Mouse (Mus musculus) cortical plate, adult 2 months (tissue): ENCODE measurements around the gene Cela2a. TPM values are rescaled to one million over a fixed set of nuclear protein-coding genes. Genes with fewer than 3 reads are reported as not detected.

Experiments used
- H3K27ac ChIP-seq: fragments of 200-500 bp; 2 replicates; pipeline ENCODE4 v1.5.1; 2012; ENCODE audit warnings: low read length, control low read depth, inconsistent platforms; ENCODE audit not compliant: insufficient read depth
- H3K4me1 ChIP-seq: fragments of 200-500 bp; 2 replicates; pipeline ENCODE4 v1.6.1; 2011; ENCODE audit warnings: low read length; ENCODE audit not compliant: control insufficient read depth, insufficient read depth
- H3K4me3 ChIP-seq: fragments of 200-500 bp; 2 replicates; pipeline ENCODE4 v1.5.1; 2011; ENCODE audit warnings: mild to moderate bottlenecking, low read length, control low read depth; ENCODE audit not compliant: insufficient read depth
- CTCF ChIP-seq: fragments of 200-500 bp; IDR thresholded peaks from 2 replicates; pipeline ENCODE4 v1.5.1; 2011; ENCODE audit warnings: mild to moderate bottlenecking, control low read depth, low read length; ENCODE audit not compliant: insufficient read depth; ENCODE audit errors: extremely low read depth
- POLR2A ChIP-seq: fragments of 200-500 bp; IDR thresholded peaks from 2 replicates; pipeline ENCODE4 v1.6.1; 2011; ENCODE audit warnings: mild to moderate bottlenecking, low read length, control low read depth; ENCODE audit not compliant: insufficient read depth; ENCODE audit errors: extremely low read depth
- polyA plus RNA-seq: library from polyadenylated mRNA; depleted of rRNA; stranded (reverse); fragments of >200 nt; gene quantifications from 2 replicates; pipeline ENCODE4 v1.2.3, GENCODE M21; 2012

Cela2a gene
- polyA plus RNA-seq, 1 experiment, result 0.17 TPM

DNA sequence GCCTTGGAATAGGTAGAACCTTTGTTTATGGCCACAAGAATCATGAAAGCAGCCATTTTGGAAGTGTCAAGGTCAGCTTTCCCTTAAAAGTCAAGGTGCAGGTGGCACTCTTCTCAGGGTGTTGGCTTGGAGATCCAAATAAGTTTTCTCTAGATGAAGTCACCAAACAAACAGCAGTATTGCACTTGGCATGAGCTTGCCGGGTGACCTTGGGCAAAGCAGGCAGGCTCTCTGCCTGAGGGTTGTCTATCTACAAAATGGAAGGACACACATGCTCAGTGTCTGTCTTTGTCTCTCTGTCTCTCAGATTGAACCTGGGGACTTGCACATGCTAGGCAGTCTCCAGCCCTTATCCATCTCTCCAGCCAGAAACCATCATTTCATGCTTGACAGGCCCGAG lies 1.4 kb upstream of the Cela2a start:
- no peak overlapping the region for H3K4me3 ChIP-seq
- no peak for TF ChIP-seq POLR2A
- no peak for TF ChIP-seq CTCF
- no peaks in the 10 kb centered on the region for H3K4me1 ChIP-seq
- no peak overlapping the region for H3K27ac ChIP-seq

DNA sequence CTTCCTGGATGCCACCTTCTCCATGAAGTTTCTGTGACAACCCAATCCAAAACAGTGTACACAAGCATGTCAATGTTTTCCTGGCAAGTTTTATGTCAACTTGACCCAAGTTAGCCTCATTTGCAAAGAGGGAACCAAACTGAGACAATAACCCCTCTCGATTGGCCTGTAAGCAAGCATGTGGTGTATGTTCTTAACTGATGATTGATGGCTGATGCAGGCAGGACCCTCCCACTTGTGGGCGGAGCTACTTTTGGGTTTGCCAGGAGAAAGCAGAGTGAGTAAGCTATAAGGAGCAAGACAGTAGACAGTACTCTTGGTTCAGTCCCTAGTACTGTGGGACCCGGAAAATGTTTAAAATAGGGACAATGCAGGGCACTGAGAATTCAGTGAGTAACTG lies 3.0 kb downstream of the Cela2a start:
- Histone ChIP-seq H3K27ac (no peak overlapping the region), H3K4me1 (no peaks in the 10 kb centered on the region), H3K4me3 (no peak overlapping the region)
- no peak for TF ChIP-seq CTCF
- TF ChIP-seq POLR2A, result no peak

DNA sequence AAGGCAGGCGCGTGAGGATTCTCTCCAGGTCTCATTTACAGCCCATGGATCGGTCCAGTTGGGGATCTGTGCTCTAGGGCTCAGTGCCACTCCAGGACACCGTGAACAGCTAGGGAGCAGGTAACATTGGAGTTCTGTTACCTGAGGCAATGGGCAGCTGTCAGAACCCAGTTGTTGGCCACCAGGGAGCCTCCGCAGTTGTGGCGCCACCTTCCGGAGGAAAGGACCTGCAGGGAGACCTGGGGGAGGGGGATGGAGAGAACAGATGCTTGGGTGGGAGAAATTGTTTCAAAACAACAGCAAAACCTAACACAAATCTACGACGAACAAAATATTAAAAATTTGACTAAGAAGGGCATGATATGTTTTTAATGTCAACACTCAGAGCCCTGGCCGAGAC lies 3.9 kb downstream of the Cela2a start:
- Histone ChIP-seq H3K4me1 (no peaks in the 10 kb centered on the region), H3K27ac (no peak overlapping the region), H3K4me3 (no peak overlapping the region)
- TF ChIP-seq POLR2A (no peak), CTCF (no peak)

DNA sequence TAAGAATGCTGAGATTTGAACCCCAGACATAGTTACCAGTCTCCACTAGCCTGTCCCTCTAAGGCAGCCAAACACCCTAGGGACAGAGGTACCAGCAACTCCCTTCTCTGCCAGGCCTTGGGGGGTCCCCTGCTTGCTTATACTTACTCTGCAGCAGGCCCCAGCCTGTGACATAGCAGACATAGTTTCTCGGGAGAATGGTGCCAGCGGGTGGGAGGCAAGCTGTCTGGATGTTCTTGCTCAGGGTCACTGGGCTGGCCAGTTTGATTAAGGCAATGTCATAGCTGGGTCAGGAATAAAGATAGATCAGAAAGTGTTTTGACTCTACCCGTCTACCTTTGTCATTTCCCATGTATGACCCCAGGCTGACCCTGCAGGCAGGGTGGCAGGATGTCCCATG lies 4.8 kb downstream of the Cela2a start:
- no peak overlapping the region for H3K27ac ChIP-seq
- H3K4me3 ChIP-seq, result no peak overlapping the region
- no peaks in the 10 kb centered on the region for H3K4me1 ChIP-seq
- TF ChIP-seq POLR2A (no peak), CTCF (no peak)

GRCm38 (mm10) chr4:141819316-141819715 lies 6.6 kb downstream of the Cela2a start:
- H3K27ac ChIP-seq, result no peak overlapping the region
- TF ChIP-seq CTCF (no peak), POLR2A (no peak)

DNA sequence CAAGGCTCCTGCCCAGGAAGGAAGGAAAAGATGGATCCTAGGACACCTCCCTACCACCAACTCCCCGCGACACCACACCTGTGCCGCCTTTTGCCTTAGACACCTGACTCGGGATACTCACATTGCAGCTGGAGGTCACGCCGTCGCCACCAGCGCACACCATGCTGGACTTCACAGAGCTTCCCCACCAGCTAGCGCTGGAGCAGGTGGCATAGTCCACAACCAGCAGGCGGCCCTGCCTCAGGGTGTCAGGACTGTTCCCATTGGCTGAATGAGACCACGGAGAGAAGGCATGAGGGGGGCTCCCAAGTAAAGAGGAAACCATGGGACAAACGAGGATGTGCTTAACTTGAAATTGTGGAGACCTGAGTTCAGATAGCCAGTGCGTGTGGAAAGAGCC lies 7.1 kb downstream of the Cela2a start:
- H3K4me3 ChIP-seq, result no peak overlapping the region
- no peaks in the 10 kb centered on the region for H3K4me1 ChIP-seq
- no peak overlapping the region for H3K27ac ChIP-seq
- no peak for TF ChIP-seq CTCF
- no peak for TF ChIP-seq POLR2A

More at GRCm38 (mm10) chr4:141819316-141819715, 6.6 kb downstream of the Cela2a start:
- Histone ChIP-seq H3K4me3 (no peak overlapping the region), H3K4me1 (no peaks in the 10 kb centered on the region)

DNA sequence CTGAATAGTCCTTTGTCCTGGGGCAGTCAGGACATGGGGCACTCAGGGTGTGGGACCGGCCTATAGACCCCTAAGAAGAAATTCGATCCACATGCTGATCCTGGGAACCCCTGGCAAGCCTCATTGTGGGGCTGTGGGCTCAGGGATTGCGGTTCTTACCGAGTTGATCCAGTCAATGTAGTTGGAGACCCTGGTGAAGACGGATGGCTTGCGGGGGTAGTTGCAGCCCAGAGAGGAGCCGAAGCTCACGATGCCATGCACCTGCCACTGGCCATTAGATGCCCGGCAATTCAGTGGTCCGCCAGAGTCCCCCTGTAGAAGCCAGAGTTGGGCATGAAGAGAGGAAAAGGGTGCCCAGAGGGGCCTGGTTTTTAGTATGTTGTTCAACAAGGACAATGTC lies 8.3 kb downstream of the Cela2a start:
- Histone ChIP-seq H3K4me1 (no peaks in the 10 kb centered on the region), H3K27ac (no peak overlapping the region), H3K4me3 (no peak overlapping the region)
- no peak for TF ChIP-seq CTCF
- no peak for TF ChIP-seq POLR2A

DNA sequence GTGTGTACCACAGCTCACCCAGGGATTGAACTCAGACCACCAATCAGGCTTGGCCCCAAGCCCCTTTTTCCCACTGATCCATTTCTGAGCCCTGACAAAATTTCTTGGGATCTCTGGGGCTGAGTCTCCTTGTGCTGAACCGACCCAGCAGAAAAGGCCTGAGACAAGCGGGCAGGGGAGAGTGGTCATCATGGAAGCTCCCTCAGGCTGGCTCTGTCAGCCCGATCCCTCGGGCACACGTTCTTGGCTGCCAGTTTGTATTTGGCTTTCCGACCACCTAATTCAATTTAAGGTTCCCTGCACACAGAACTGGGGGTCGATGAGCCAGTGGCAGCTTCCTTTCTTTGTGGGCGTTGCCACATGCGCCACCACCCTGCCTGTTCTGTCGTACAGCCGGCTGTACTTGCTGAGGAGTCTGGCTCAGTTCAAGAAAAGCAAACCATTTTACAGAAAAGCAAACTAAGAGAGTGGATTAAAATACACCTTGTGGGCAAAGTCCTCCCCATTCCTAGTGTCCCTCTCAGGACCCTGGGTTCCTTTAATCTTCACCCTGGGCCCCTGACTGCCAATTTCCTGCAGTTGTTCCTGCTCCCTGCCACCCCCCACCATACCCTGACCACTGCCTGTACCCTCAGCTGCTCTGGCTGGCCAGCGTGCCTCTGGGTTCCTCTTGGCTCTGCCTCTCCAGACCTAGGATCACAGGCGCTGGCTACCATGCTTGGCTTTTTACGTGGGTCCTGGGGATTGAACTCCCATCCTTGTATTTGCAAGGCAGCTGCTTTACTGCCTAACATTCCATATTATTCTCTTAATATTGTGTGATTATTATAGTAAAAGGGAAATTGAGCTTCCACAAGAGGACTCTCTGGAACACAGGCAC lies 8.9 kb downstream of the Cela2a start:
- H3K4me1 ChIP-seq, result no peaks in the 10 kb centered on the region
- TF ChIP-seq POLR2A, result no peak
- TF ChIP-seq CTCF, result no peak
- H3K27ac ChIP-seq, result no peak overlapping the region

DNA sequence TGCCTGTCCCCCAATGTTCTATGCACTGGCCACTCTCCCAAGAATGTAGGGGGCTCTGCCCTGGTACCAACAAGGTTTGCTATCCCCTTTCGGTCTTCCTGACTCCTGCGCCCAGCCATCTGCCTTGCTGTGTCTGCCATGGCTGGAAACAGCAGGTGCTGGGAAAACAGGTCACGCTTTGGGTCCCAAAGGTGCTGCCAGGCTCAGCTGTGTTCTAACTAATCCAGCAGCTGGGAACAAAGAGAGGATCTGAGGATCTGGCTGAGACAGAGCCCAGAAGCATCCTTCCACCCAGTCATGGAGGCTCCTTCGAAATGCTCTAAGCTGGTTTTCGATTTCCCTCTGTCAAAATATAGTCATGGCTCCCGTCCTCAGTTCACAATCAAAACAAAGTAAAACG lies 9.7 kb downstream of the Cela2a start:
- no peak overlapping the region for H3K4me3 ChIP-seq
- H3K27ac ChIP-seq, result no peak overlapping the region
- TF ChIP-seq POLR2A (no peak), CTCF (no peak)
- H3K4me1 ChIP-seq, result no peaks in the 10 kb centered on the region

More for the DNA sequence above, 8.9 kb downstream of the Cela2a start:
- no peak overlapping the region for H3K4me3 ChIP-seq

GRCm38 (mm10) chr4:141811375-141811774 lies 14.6 kb downstream of the Cela2a start:
- no peak for TF ChIP-seq POLR2A
- no peak for TF ChIP-seq CTCF
- no peak overlapping the region for H3K4me3 ChIP-seq

More at GRCm38 (mm10) chr4:141811375-141811774, 14.6 kb downstream of the Cela2a start:
- Histone ChIP-seq H3K27ac (no peak overlapping the region), H3K4me1 (no peaks in the 10 kb centered on the region)
